Mouse (Mus musculus) kidney, postnatal 0 days (tissue): Measurements from ENCODE around the gene Polr3a. TPM values are rescaled to one million over a fixed set of nuclear protein-coding genes. Genes with fewer than 3 reads are reported as not detected.
A peak's percentile ranks its signal among the peaks of the same experiment; 100 is the strongest.
"Not testable (repeated sequence)": the region's sequence is repeated elsewhere in the genome, so short reads cannot be mapped to it uniquely, and the experiment has no call there.

ENCODE experiments used
- ATAC-seq: fragments of 200-750 bp; cut with Nextera tagmentation; replicated peaks from 2 replicates; pipeline ENCODE4 v1.8.0; 2017; ENCODE audit warnings: low read depth, moderate number of reproducible peaks, moderate TSS enrichment, moderate library complexity; ENCODE audit not compliant: low FRiP score
- DNase-seq: peaks from one replicate; pipeline ENCODE4 v3.0.0-alpha.2; 2016; ENCODE audit warnings: low spot score
- H3K27ac ChIP-seq: fragments of 300-500 bp; sonication (generic); 2 replicates; pipeline ENCODE4 v1.5.1; 2014; ENCODE audit warnings: mild to moderate bottlenecking
- H3K27me3 ChIP-seq: fragments of 300-500 bp; sonication (generic); 2 replicates; pipeline ENCODE4 v1.6.1; 2014; ENCODE audit warnings: low read length, mixed read lengths; ENCODE audit not compliant: insufficient read depth
- H3K36me3 ChIP-seq: fragments of 300-500 bp; sonication (generic); 2 replicates; pipeline ENCODE4 v1.6.1; 2014; ENCODE audit warnings: low read length, mixed read lengths; ENCODE audit not compliant: insufficient read depth
- H3K4me1 ChIP-seq: fragments of 300-500 bp; sonication (generic); replicated peaks from 2 replicates; pipeline ENCODE4 v1.6.1; 2014; ENCODE audit warnings: antibody characterized with exemption, low read length, mixed read lengths; ENCODE audit not compliant: insufficient read depth
- H3K4me2 ChIP-seq: fragments of 300-500 bp; sonication (generic); 2 replicates; pipeline ENCODE4 v1.6.1; 2014; ENCODE audit warnings: mild to moderate bottlenecking, low read length, moderate library complexity, mixed read lengths
- H3K4me3 ChIP-seq: fragments of 300-500 bp; sonication (generic); replicated peaks from 2 replicates; pipeline ENCODE4 v1.5.1; 2014; ENCODE audit warnings: low read depth, low read length
- H3K9ac ChIP-seq: fragments of 300-500 bp; sonication (generic); 2 replicates; pipeline ENCODE4 v1.6.1; 2014; ENCODE audit warnings: low read depth, low read length
- H3K9me3 ChIP-seq: fragments of 300-500 bp; sonication (generic); replicated peaks from 2 replicates; pipeline ENCODE4 v1.6.1; 2016; ENCODE audit warnings: low read length, inconsistent platforms, mixed read lengths
- CTCF ChIP-seq: IDR thresholded peaks from 2 replicates; pipeline ENCODE4 v1.5.1; 2016; ENCODE audit warnings: antibody characterized with exemption, low read depth, mild to moderate bottlenecking, moderate library complexity
- WGBS: fragments of 180-500 bp; shearing (Covaris S2); extraction: QIAGEN DNeasy Blood & Tissue Kit; methylation state at CpG from one replicate; pipeline ENCODE4 v1.1.7; 2014; 5-methylcytosine and 5-hydroxymethylcytosine counted together
- polyA plus RNA-seq: library from polyadenylated mRNA; unstranded; fragments of >200 nt; fragmentation: Nextera tagmentation; extraction: Ambion mirVana; gene quantifications from 2 replicates; pipeline ENCODE4 v1.2.1, GENCODE M21; 2015

The Polr3a gene
- polyA plus RNA-seq, 1 experiment from 2014 or later = 11.0 TPM

GRCm38 (mm10) chr14:24486241-24486767 is 554 bp downstream of the Polr3a start:
- peaks cover 9% of the 10 kb centered on the region for H3K4me1 ChIP-seq
- H3K36me3 ChIP-seq = peaks cover 26% of the 10 kb centered on the region
- no peak for TF ChIP-seq CTCF
- WGBS = 5% methylated on average over 12 of the region's 13 CpGs
- ATAC-seq = peak; percentile 5
- peak overlapping the region; percentile 77 for H3K4me3 ChIP-seq
- peak overlapping the region; percentile 81; the same call in 1 of the 2 replicates for H3K27ac ChIP-seq
- peak overlapping the region; percentile 79 for H3K9ac ChIP-seq
- no peaks in the 10 kb centered on the region for H3K9me3 ChIP-seq
- peak overlapping the region; percentile 80 for H3K4me2 ChIP-seq
- H3K27me3 ChIP-seq = no peaks in the 10 kb centered on the region
- no peak for DNase-seq

- TF ChIP-seq CTCF = no peak
- H3K9ac ChIP-seq = no peak overlapping the region
- WGBS = 79% methylated on average over 6 of the region's 6 CpGs
- no peak overlapping the region for H3K4me3 ChIP-seq
- peaks cover 84% of the 10 kb centered on the region for H3K36me3 ChIP-seq
- H3K4me1 ChIP-seq = no peaks in the 10 kb centered on the region
- no peak overlapping the region for H3K27ac ChIP-seq
- H3K4me2 ChIP-seq = no peak overlapping the region
- DNase-seq (no peak), ATAC-seq (no peak)
- no peaks in the 10 kb centered on the region for H3K27me3 ChIP-seq
- H3K9me3 ChIP-seq = no peaks in the 10 kb centered on the region
Observed at GRCm38 (mm10) chr14:24468806-24469205, 18.1 kb downstream of the Polr3a start.

GRCm38 (mm10) chr14:24458191-24458590 is 28.7 kb downstream of the Polr3a start:
- no peak for ATAC-seq
- no peak overlapping the region for H3K4me2 ChIP-seq
- no peaks in the 10 kb centered on the region for H3K9me3 ChIP-seq
- H3K4me3 ChIP-seq = no peak overlapping the region
- H3K9ac ChIP-seq = no peak overlapping the region
- H3K27ac ChIP-seq = no peak overlapping the region
- no peak for TF ChIP-seq CTCF
- peaks cover 75% of the 10 kb centered on the region for H3K36me3 ChIP-seq
- DNase-seq = no peak
- H3K4me1 ChIP-seq = no peaks in the 10 kb centered on the region
- no peaks in the 10 kb centered on the region for H3K27me3 ChIP-seq
- 88% methylated on average over 3 of the region's 3 CpGs for WGBS

- not testable (repeated sequence) for H3K9ac ChIP-seq, ATAC-seq, H3K27ac ChIP-seq, H3K4me1 ChIP-seq, H3K27me3 ChIP-seq, H3K9me3 ChIP-seq, DNase-seq, H3K4me3 ChIP-seq, H3K4me2 ChIP-seq
- peaks cover 17% of the 10 kb centered on the region; the same call in 1 of the 2 replicates for H3K36me3 ChIP-seq
- 79% methylated on average over 4 of the region's 4 CpGs for WGBS
Observed at GRCm38 (mm10) chr14:24443529-24443928, 43.3 kb downstream of the Polr3a start.

Other genes starting within 250 kb of the Polr3a start
- gene Dlg5, start 241.1 kb downstream of the Polr3a start, polyA plus RNA-seq = 10.2 and 10.3 TPM in 2 replicates
- not detected in 2 replicates for gene E330034G19Rik, start 193.8 kb downstream of the Polr3a start, polyA plus RNA-seq
- gene Rps24, start 67 bp upstream of the Polr3a start, polyA plus RNA-seq = 1,278 and 1,460 TPM in 2 replicates